Mouse (Mus musculus) cerebellum, postnatal 25 days (tissue): ENCODE data around the gene Gm10642.

ENCODE experiments used
- DNase-seq, 2 experiments: peaks; one replicate each; pipeline ENCODE4 v3.0.0; 2021; ENCODE audit warnings: mixed read lengths in 2 of 2

Gm10642 gene

GRCm38 (mm10) chr9:70656130-70657007 is at the start of gene Gm10642:
TSS of gene Gm10642 (plus strand) at chr9:70656251.
- peak; percentile 75 for DNase-seq

DNA sequence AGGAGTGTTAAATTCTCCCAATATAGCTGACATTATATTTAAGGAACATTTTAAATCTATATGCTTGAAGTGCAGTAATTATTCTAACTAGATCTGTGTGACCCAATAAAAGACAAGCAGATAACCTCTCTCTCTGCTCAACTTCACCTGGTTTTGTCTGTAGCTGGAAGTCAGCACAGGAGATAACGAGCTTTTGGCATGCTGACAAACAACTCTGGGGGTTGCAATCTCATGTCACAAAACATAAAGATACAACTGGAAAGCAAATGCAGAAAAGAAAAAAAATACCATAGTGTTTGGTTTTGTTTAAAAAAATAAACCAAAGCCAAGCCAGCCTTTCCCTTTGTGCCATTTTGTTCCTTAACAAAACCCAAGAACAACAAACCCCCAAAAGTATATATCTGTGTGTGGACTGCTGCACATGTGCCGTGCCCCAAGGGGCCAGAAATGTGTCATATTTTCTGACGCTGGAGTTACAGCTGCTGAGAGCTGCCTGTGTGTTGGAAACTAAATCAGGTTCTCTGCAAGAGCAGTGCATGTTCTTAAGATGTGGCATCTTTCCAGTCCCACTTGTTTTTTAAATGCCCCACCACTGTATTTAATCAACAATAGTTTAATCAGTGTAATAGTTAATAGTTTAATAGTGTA is 44.9 kb upstream of the Gm10642 start:
- DNase-seq = no peak

DNA sequence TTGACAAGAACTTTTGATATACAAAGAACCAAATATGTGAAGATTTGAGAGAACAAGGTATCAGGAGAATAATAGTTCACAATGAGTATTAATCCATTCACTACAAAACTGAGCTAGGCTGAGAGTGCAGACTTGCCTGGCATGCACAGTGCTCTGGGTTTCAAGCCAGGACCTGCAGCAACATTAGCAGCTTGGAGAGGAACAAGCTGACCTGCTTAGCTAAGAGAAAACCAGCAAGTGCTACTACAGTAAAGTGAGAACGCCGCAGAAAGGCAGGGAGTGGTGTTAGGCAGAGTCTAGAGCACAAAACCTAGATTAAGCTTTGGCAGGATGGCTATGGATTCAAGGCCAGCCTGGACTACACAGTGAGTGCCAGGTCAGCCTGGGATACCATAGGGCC is 26.3 kb upstream of the Gm10642 start:
- peak; percentile 71 to 79 for DNase-seq

DNA sequence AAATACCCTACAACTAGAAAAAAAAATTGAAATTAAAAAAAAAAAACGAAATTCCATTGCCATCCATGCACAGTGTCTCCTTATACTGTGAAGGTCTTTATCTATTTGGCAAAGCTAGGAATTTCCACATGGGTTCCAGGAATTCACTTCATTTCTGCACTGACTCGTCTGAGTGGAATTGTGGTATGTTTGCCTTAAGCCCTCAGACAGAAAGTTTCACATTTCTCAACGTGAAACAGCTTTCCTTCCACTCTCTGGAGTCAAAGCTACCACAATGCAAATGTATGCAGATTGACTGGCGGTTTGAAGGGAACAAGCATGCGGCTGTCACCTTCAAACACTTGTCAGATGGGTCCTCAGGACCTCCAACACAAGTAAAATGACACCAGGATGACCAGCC is 24.4 kb upstream of the Gm10642 start:
- no peak for DNase-seq

DNA sequence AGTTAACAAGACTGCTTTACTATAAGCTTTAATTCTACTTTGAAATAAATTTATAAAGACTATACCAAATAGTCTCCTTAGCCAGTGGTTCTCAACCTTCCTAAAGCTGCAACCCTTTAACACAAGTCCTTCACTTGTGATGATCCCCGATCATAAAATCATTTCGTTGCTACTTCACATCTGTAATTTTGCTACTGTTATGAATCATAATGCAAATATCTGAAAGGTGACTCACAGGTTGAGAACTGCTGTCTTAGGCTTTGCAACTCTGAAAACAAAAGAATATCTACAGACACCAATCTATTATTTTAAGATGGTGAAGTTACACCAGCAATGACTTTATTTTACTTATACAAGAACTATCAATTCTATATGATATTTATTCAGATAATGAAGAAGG is 19.3 kb upstream of the Gm10642 start:
- DNase-seq = no peak

GRCm38 (mm10) chr9:70650260-70650659 is 5.8 kb upstream of the Gm10642 start:
- DNase-seq = no peak

- no peak for DNase-seq
These were observed 5.1 kb upstream of the Gm10642 start for GRCm38 (mm10) chr9:70650994-70651393.

DNA sequence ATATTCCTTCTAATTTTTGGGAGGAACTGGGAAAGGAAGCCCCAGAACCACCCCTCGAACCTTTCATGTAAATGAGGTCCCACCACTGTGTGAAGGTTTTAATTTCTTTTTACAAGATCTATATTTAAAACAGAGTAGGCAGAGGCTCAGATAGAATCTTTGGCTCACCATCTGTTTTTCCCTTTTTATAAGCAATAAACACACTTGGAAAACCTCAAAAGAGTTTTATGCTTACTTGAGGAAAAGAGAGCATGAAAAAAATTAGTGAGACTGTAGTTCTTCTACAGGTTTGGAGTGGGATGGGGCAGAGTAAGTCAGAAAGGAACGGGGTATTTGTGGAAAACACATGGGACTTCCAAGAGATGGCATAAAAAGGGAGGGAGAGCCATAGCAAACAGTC is 3.8 kb upstream of the Gm10642 start:
- no peak for DNase-seq

DNA sequence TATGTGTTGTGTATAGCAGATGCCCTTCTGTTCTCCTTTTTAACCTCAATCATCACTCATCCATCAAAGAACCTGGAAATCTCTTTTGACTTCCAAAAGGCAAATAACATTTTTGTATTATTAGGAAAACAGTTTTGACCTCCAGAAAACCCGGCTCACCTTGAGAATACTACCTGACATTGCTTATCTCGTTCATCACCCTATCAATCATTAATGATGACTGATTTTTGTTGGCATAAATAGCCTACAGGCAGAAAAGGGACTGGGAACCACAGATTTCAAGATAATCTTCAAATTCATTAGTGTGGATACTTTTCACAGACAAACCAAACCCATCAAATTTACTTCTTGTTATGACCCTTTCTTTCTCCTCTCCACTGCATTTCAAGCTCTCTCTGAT is 2.2 kb upstream of the Gm10642 start:
- DNase-seq = no peak

- peak; percentile 59 to 72 for DNase-seq
These were observed 1.6 kb upstream of the Gm10642 start for GRCm38 (mm10) chr9:70654496-70654895.

GRCm38 (mm10) chr9:70655764-70656129 is 304 bp upstream of the Gm10642 start:
- DNase-seq = no peak

DNA sequence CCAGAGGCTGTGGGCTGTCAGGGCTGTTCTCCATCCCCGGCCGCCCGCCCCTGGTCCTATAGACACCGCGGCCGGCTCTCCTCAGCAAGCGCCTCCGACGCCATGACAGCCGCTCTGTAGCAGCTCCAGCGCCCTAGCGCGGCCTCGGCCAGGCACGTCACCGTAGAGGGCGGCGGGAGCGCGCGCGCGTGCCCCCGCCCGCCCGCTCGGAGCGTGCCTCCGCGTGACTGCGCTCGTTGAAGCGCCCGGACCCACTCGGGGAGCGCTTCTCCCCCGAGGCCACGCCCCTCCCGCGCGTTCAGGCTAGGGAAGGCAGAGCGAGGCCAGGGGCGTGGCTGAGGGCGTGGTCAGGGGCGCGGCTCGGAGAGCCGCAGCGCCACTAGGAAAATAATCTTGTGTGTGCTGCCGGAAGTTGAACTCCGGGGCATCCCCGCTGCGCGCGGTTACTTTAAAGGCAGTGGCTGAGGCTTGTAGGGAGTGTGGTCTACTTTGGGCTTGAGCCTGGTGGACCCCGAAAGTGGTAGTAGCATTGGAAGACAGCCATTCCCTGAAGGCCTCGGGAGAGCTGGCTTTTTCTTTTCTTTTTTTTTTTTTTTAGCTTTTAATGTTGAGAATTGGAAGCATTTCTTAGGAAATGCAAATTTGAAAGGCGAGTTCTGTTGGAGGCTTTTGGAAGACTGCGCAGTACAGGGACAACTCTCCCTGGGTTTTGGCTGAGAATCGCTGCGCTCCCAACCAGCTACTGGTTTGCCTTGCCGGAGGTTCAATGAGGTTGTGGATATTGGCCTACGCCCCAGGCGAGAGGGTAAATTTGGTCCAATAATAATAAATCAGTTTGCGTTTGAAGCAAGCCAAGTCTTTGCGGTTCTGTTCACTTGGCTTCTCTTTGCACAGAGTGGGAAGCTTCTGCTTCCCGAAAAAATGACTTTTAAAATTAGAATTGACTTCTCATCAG is 1.2 kb downstream of the Gm10642 start, which contains the start of gene Mindy2:
TSS of gene Mindy2 (minus strand) at position 162 of the 955 bp plus-strand sequence.
- DNase-seq = peak; percentile 98 to 100

DNA sequence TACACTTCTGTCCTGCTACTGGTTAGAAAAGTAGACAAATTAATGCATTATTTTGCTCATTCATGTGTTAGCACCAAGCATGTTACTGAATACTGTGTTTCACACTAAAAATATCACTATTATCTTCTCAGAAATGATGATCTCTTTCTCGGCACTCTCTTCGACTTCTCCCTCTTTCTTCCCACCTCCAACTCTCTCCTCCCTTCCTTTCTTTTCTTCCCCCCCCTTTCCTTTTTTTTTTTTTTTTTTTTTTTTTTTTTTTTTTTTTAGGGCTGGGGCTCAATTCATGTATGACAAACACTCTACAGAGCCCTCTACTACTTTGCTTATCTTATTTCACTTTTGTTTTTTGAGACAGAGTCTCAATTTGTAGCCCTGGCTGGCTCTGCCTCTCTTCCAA is 2.2 kb downstream of the Gm10642 start:
- no peak for DNase-seq

DNA sequence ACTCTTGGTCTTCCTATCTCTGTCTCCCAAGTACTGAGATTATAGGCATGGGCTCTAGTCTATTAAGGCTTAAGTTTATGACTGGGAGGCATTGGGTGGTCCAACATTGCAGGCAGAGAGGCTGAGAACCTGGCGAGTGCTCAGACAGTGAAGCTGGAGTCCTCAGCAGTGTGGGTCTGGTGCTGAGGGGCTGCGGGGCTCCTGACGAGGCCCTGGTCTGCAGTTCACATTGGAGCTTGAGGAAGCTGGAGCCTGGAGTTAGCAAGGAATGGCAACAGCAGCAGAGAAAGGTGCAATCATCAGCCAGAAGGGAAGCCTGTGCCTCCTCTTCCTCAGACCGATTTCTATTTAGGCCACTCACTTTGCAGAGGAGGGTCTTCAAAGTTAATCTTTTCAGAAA is 8.8 kb downstream of the Gm10642 start:
- peak; percentile 47 to 63 for DNase-seq

DNA sequence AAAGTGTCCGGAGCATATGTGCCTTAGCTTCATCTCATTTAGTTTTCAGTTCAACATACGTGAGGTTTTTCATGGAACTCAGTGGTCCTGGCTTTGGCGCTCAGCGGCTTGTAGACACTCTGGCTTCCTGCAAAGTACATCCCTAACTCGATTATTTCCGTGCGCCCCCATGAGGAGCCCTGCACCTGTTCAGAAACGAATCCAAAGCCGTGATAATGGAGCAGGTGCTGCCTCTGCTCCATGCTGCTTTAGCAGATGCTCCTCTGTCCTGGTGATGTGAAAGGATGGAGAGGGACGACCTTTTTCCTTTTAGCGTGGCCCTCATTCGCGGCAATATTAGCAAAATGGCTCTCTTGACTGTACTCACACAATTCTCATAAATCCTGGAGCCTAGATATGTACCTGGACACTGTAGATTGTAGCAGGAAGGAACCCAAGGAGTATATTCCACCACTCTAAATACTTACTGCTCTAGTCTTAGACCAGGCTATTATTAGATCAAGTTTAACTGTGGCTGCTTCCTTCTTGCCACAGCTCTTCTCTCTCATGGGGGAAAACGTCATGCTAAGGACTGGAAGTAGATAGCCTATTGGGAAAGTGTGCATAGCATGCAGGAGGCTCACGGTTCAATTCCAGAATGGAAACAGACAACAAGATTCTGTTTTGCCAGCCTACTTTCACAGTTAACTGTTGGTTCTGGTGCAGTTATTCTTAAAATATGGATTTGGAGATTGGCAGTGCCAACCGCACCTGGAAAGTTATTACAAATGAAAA is 9.5 kb downstream of the Gm10642 start:
- DNase-seq = peak; percentile 95

GRCm38 (mm10) chr9:70666811-70667210 is 10.8 kb downstream of the Gm10642 start:
- peak in 1 of 2 experiments; percentile 21 for DNase-seq

- peak in 1 of 2 experiments; percentile 33 for DNase-seq
These were observed 12.0 kb downstream of the Gm10642 start for GRCm38 (mm10) chr9:70668048-70668447.

DNA sequence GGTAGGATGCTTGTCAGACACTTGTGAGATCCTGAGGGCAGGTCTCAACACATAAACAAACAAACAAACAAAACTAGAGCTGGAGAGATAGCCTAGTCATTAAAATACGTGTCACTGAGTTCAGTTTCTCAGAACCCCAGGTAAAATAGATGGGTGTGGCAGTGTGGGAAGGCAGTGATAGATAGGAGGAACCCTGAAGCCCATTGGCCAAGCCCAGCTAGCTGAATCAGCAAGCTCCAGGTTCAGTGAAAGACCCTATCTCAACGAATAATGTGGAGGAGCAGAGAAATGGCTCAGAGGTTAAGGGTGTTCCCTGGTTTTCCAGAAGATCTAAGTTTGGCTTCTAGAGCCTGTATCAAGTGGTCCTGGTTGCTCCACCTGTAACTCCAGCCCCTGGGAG is 13.1 kb downstream of the Gm10642 start:
- DNase-seq = no peak

GRCm38 (mm10) chr9:70670381-70670780 is 14.3 kb downstream of the Gm10642 start:
- no peak for DNase-seq

GRCm38 (mm10) chr9:70671278-70671677 is 15.2 kb downstream of the Gm10642 start:
- no peak for DNase-seq

DNA sequence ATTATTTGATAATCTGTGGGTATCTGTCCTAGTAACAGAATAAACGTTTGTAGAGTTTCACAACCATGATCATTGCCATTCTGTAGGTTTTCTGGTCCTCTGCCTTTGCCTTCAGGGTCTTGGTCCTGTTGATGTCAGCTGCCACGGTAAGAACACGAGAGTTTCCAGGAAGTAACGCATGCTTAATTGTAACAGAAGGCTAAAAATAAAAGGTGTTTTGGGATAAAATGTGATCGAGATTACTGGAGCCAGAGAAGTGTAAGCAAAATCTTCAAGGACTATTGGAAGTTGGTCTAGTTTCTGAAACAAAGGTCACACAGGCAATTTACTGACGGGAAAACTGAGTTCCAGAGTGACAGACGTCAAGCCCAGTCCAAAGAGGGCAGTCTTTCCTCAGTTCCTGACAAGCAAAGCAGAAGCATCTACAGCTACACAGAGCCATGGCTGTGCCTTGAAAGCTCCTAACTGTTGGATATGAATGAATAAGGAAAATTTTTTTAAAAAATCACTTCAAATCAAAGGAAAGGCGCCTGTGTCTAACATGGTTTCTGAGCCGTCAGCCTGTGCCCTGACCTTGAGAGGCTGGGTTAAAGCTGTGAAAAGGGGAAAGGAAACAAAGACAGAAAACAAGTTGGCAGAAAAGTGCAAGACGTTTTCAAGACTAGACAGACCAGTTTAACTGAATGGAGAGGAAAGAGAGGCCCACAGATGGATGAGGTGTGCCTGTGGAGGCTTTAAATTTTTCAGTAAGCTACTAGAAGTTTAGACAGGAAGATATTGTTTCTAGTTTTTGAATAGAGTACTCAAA is 15.9 kb downstream of the Gm10642 start:
- peak; percentile 32 to 53 for DNase-seq
